Mouse (Mus musculus) lung, postnatal 25 days (tissue): Measurements from ENCODE around the gene Tbc1d15.

Experiments used
- DNase-seq: peaks from one replicate; pipeline ENCODE4 v3.0.0; 2022; ENCODE audit warnings: low spot score

Gene Tbc1d15

DNA sequence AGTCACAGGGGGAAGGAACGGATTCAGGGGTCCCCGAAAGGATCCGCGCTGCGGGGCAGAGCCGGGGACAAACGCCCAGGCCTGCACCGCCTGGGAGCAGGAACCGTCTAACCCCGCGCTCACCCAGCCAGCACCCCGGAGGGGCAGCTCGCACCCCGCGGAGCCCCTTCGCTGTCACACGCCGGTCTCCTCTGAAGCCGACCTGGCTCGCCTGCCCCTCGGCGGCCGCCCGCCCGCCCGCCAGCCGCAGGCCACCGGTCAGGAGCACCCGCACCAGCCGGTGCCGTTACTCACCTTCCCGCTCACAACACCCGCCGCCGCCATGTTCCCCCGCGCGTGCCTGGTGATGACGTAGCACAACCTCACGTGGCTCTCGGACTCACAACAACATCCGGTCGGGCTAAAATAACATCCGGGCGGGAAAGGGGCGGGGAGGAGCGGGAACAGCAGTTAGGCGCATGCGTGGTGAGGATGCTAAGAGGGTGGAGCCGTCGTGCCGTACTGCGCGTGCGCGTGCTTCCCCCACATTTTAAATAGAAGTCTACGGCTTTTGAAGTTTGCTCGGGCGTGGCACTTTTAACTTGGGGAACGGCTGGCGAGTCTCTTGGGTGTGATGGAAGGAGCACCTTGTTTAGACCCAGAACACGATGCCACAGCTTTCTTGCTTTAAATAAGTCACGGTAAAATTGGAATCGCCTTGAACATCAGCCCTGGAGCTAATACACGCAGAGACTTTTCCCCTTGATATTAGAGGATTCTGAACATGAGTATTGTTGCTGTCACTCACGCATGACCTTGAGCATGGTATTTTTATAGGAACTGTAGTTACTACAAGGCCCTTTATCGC lies at the start of gene Tbc1d15:
Gene Tbc1d15, minus strand, starts transcription at position 380 of the 847 bp plus-strand sequence.
- peak; percentile 98 for DNase-seq

DNA sequence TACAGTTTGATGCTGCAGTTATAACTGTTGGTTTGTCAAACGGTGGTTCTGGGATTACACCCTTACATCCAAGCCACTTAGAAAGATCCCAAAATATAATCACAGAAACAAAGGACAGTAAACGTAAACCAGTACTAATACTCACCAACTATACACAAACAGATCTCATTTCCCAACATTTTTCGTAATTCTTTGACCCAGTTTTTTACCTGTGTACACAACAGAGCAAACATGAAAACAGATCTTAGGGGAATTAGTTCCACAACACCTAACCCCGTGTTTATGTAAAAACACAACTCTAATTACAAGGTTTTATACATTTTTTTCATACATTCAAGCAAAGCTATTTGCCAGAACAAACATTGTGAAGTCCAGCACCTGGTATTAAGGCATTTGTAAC lies 47.4 kb upstream of the Tbc1d15 start:
- no peak for DNase-seq

GRCm38 (mm10) chr10:115297582-115297981 lies 46.3 kb upstream of the Tbc1d15 start:
- DNase-seq = no peak

GRCm38 (mm10) chr10:115296401-115296935 lies 45.2 kb upstream of the Tbc1d15 start:
- DNase-seq = no peak

DNA sequence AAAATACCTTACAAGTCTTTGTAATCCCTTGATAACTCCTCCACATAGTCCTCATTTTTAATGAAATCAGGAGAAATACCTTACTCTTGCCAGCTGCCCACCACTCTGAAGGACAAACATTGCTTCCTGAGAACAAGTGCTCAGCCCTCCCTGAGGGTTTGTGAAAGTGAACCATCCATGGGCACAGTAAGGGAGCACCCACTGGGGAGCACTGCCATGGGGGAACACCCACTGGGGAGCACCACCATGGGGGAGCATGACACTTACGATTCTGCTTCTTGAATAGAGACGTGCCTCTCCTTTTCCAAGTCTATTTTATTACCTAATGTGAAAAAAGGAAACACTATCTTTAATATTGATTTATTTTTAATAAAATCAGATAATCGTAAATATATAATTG lies 43.9 kb upstream of the Tbc1d15 start:
- no peak for DNase-seq

- DNase-seq = no peak
Observed at GRCm38 (mm10) chr10:115294715-115295114, 43.4 kb upstream of the Tbc1d15 start.

DNA sequence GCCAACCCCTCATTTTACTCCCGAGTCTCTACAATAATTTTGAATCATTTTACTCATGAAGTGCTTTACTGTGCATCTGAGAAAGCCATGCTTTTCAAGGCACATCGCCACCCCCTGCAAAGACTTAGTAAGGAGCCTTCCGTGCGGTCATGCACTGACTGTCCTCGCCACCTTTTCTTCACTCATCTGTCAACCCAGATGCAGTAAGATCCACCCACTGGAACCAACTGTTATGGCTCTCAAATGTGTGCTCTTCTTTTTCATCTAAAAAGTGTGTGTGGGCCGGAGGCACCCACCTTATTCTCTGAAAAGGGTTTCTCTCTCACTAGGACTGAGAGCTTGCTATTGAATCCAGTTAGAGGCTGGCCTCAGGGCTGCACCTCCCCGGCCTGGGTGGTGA lies 42.7 kb upstream of the Tbc1d15 start:
- no peak for DNase-seq

DNA sequence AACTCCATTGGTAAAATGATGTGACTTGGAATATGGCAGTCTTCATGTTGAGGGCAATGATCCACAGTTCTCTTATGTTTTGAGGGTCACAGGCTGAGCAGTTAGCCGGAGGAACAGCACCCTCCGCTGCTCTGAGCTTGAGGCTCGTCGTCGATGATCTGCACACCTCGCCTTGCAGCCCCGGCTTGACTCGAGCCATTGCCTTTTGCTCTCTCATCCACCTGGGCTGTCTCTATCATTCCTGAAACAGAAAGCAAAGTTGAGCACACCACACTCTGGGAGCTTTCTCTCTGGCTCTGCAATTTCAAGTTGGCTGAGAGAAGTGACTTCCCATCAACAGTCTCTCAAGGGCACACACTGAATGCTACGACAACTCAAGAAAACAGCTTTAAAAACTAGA lies 39.4 kb upstream of the Tbc1d15 start:
- no peak for DNase-seq

- no peak for DNase-seq
Observed at GRCm38 (mm10) chr10:115288856-115289255, 37.6 kb upstream of the Tbc1d15 start.

- no peak for DNase-seq
Observed at GRCm38 (mm10) chr10:115284170-115284569, 32.9 kb upstream of the Tbc1d15 start.

DNA sequence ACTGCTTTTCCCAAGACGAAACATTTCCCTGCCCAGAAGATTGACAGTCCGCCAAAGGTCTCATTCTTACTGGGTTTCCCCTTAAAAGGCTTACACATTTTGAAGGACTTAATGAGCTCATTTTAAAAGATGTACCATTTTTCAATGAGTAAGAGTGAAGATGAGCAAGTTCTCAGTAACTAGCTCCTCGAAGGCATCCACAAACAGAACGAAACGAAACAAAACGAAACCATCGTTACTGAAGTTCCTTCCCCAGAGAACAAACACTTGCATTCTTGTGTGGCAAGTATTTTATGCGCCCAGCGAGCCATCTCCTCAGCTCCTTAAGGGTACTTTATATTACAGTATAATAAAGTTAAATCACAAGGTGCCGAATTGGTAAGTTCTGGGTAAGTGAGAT lies 30.1 kb upstream of the Tbc1d15 start:
- no peak for DNase-seq

GRCm38 (mm10) chr10:115271649-115272048 lies 20.4 kb upstream of the Tbc1d15 start:
- DNase-seq = no peak

- DNase-seq = no peak
Observed at GRCm38 (mm10) chr10:115270612-115271390, 19.5 kb upstream of the Tbc1d15 start.

DNA sequence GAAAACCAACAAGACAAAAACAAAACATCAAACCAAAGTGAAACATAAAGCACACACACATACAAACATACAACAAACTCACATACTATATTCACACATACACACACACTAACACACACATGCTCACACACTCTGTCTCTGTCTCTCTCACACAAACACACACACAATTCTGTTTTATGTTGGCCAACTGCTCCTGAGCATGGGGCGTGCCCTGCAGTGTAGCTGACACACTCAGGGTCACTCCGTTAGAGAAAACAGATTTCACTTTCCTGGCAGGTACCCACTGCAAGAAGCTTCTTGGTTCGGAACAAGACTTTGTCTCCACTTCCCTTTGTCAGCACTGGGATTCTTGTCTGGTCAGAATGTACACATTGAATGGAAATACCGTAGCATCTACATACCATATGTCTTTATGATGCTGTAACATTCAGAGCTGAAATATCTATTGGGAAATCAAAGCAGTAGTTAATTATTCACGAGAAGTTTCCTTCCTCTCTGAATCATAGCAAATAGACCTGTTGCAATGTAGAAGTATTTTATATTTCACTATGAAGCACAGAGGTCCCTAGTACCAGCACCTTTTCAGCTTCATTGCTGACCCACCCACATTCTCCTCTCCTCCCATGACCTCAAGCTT lies 11.8 kb upstream of the Tbc1d15 start:
- DNase-seq = no peak

- no peak for DNase-seq
Observed at GRCm38 (mm10) chr10:115262261-115262660, 11.0 kb upstream of the Tbc1d15 start.

DNA sequence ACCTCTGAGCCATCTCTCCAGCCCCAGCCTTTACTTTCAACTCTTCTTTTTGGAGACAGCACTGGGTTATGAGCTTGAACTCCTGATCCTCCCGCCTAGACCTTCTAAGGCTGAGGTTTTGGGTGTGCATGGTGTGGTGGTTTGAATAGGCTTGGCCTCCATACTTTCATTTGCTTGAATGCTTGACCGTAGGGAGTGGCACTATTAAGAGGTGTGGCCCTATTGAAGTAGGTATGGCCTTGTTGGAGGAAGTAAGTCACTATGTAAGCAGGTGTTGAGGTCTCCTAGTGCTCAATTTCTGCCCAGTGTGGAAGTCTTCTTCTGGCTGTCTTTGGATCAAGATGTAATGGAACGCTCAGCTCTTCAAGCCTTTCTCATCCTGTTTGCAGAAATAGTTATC lies 10.2 kb upstream of the Tbc1d15 start:
- DNase-seq = no peak

DNA sequence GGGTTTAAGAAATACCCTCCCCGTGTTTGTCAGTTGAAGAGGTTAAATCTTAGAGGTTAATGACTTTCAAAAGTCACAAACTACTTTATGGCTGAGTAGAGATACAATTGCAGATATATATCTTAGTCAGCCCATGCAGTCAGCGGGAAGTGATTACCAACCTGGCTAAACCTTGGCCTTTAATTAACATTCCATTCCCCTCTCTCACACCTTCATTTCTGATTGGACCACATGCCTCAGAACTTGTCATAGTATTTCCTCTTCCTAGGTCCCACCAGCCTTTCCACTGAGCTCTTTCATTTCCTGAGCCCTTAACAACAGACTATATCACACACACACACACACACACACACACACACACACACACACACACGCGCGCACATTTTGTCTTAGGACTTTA lies 4.9 kb upstream of the Tbc1d15 start:
- DNase-seq = no peak

GRCm38 (mm10) chr10:115253521-115253920 lies 2.3 kb upstream of the Tbc1d15 start:
- no peak for DNase-seq

GRCm38 (mm10) chr10:115252321-115252757 lies 1.1 kb upstream of the Tbc1d15 start:
- DNase-seq = peak; percentile 54

DNA sequence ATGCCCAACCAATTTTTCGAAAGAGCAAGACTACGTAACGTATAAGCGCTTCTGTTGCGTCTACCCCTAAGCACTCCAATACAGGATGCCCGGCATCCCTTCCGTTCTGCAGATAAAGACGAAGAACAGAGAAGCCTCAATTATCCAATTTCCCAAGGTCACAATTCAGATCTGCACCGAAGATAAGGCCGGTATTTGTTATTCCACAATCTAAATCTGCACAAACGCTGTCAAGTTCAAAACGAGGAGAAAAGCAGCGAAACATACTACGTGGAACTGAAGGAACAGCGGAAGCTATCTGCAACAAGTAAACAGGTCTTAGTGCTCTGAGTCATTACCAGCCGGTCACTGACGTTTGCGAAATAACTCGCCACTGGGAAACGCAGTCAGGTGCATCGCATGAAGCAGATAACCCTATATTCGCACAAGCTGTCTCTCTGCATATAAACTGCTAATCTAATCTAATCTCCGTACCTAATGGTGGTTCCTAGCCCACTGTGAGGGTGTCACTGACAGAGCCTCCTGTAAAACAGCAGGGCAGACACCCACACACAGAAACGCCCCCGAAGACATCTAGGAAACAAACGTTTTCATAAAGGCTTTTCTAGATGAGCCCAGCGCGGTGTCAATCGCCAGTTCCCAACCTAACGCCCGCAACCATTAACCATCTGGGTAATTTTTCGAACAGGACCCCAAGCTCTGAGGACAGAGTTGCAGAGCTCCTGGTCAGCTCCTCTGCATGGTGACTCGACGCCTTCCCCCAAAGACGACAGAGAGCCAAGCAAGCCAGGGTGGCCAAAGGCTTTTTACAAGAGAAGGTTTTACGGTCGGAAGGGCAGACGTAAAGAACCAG lies 806 bp downstream of the Tbc1d15 start:
- peak; percentile 56 for DNase-seq

DNA sequence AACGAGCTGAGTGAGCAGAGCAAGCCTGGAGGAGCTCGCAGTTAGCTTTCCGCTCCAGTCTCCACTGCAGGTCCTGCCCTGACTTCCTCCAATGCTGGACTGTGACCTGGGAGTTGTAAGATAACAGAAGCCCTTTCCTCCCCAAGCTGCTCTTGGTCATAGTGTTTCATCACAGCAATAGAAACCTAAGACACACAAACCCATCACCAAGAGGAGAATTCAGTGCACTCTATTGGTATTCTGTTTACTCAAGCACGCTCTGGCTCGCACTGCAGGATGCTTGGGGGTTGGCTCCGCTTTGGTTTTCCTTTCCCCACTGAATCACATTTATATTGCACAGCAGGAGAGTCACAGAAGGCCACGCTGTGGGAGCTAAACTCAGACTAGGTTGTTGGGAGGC lies 3.2 kb downstream of the Tbc1d15 start:
- DNase-seq = no peak
